Mouse (Mus musculus) intestine, postnatal 0 days (tissue): ENCODE measurements around the gene Scgb1b3. TPM values are rescaled to one million over a fixed set of nuclear protein-coding genes. Genes with fewer than 3 reads are reported as not detected.

Experiments used
- ATAC-seq: fragments of 200-750 bp; cut with Nextera tagmentation; 2 replicates; pipeline ENCODE4 v1.8.0; 2017; ENCODE audit warnings: mild to moderate bottlenecking, moderate TSS enrichment, moderate library complexity
- H3K27ac ChIP-seq: fragments of 300-500 bp; sonication (generic); 2 replicates; pipeline ENCODE4 v1.5.1; 2014; ENCODE audit warnings: mild to moderate bottlenecking, low read depth, low read length, moderate library complexity
- H3K27me3 ChIP-seq: fragments of 300-500 bp; sonication (generic); replicated peaks from 2 replicates; pipeline ENCODE4 v1.6.1; 2014; ENCODE audit warnings: low read length, mixed read lengths; ENCODE audit not compliant: control insufficient read depth, insufficient read depth
- H3K36me3 ChIP-seq: fragments of 300-500 bp; sonication (generic); 2 replicates; pipeline ENCODE4 v1.6.1; 2014; ENCODE audit warnings: mild to moderate bottlenecking, moderate library complexity; ENCODE audit not compliant: control insufficient read depth, insufficient read depth
- H3K4me1 ChIP-seq: fragments of 300-500 bp; sonication (generic); replicated peaks from 2 replicates; pipeline ENCODE4 v1.6.1; 2014; ENCODE audit warnings: antibody characterized with exemption, low read length, mixed read lengths; ENCODE audit not compliant: control insufficient read depth, insufficient read depth
- H3K4me2 ChIP-seq: fragments of 300-500 bp; sonication (generic); replicated peaks from 2 replicates; pipeline ENCODE4 v1.6.1; 2014; ENCODE audit warnings: low read depth, mild to moderate bottlenecking, moderate library complexity
- H3K4me3 ChIP-seq: fragments of 300-500 bp; sonication (generic); 2 replicates; pipeline ENCODE4 v1.5.1; 2014; ENCODE audit warnings: low read depth, low read length
- H3K9ac ChIP-seq: fragments of 300-500 bp; sonication (generic); 2 replicates; pipeline ENCODE4 v1.6.1; 2014; ENCODE audit warnings: mild to moderate bottlenecking, low read depth, low read length
- H3K9me3 ChIP-seq: fragments of 300-500 bp; sonication (generic); 2 replicates; pipeline ENCODE4 v1.6.1; 2016; ENCODE audit warnings: mixed run types; ENCODE audit not compliant: control insufficient read depth
- CTCF ChIP-seq: sonication (generic); IDR thresholded peaks from 2 replicates; pipeline ENCODE4 v1.5.1; 2016; ENCODE audit warnings: low read depth, mild to moderate bottlenecking, control low read depth, antibody characterized with exemption, moderate library complexity
- WGBS: fragments of 180-500 bp; shearing (Covaris S2); extraction: QIAGEN DNeasy Blood & Tissue Kit; methylation state at CpG from one replicate; pipeline ENCODE4 v1.1.7; 2014; 5-methylcytosine and 5-hydroxymethylcytosine counted together
- polyA plus RNA-seq: library from polyadenylated mRNA; unstranded; fragments of >200 nt; fragmentation: Nextera tagmentation; extraction: Ambion mirVana; gene quantifications from 2 replicates; pipeline ENCODE4 v1.2.1, GENCODE M21; 2015

Scgb1b3 gene
- polyA plus RNA-seq, result not detected in 2 replicates

DNA sequence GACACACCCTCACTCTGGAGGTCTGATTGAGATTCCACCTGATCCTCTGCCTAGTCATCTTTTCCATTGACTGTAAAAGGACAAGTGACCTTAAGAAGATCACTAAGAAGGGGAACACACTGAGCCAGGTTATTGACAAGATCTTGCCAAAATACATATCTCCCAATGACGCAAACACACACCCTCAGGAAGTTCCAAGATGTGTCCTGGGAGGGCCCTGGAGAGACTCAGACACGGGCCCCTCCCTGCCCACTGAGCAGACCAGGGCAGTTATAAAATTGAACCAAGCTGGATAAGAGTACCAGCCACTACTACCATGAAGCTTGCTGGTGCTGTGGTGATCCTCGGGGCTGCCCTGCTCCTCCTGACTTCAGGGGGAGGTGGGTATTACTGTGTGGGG is at the start of gene Scgb1b3:
Gene Scgb1b3 (plus strand): TSS at position 301 of the 400 bp plus-strand sequence.
- H3K27me3 ChIP-seq, result no peaks in the 10 kb centered on the region
- WGBS, result 72% methylated on average over 3 of the region's 3 CpGs
- peaks cover 7% of the 10 kb centered on the region; the same call in 1 of the 2 replicates for H3K9me3 ChIP-seq
- no peak within 1 kb of the TSS for H3K9ac ChIP-seq
- no peaks in the 10 kb centered on the region for H3K4me1 ChIP-seq
- no peak for ATAC-seq
- no peaks in the 10 kb centered on the region for H3K36me3 ChIP-seq
- TF ChIP-seq CTCF, result no peak
- H3K4me3 ChIP-seq, result no peak within 1 kb of the TSS
- H3K4me2 ChIP-seq, result no peak within 1 kb of the TSS
- H3K27ac ChIP-seq, result no peak within 1 kb of the TSS

DNA sequence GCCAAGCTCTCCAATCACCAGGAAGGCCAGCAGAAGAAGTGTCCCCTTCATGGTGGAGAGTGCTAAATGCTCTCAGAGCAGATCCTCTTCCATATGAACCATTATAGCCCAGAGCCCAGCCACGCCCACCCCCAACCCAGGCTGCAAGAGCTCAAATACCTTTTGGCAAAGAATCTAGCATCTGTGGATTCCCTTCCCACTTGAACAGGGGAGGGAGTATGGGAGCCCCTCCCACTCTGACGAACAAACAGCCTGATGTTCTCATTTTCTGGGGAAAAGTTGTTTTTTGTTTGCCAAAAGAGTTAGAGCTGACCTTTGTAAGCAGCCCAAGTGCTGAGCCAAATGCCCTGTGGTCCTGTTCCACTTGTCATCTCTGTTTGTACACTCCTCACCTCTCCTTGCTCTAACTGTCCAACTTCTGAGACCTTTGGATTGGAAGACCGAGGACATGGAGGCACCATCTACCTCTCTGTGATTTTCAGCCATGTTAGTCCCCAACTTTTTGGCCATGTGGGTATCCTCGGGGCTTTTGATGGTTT is 13.3 kb upstream of the Scgb1b3 start, which contains the start of gene Scgb2b3:
Gene Scgb2b3 (minus strand): TSS at position 51 of the 539 bp plus-strand sequence.
- H3K4me1 ChIP-seq, result no peaks in the 10 kb centered on the region
- WGBS, result 65% methylated on average over 4 of the region's 4 CpGs
- no peak for ATAC-seq
- H3K4me3 ChIP-seq, result no peak within 1 kb of the TSS
- peaks cover 3% of the 10 kb centered on the region; the same call in 1 of the 2 replicates for H3K9me3 ChIP-seq
- no peak within 1 kb of the TSS for H3K4me2 ChIP-seq
- no peaks in the 10 kb centered on the region for H3K27me3 ChIP-seq
- no peak for TF ChIP-seq CTCF
- no peak within 1 kb of the TSS for H3K27ac ChIP-seq
- H3K36me3 ChIP-seq, result no peaks in the 10 kb centered on the region
- no peak within 1 kb of the TSS for H3K9ac ChIP-seq

Other genes with a start within 250 kb of the Scgb1b3 start
- gene Scn1b, start 248.6 kb upstream of the Scgb1b3 start, polyA plus RNA-seq, result 2.7 and 3.3 TPM in 2 replicates
- 10.3 and 12.4 TPM in 2 replicates for gene Gramd1a, start 219.7 kb upstream of the Scgb1b3 start, polyA plus RNA-seq
- not detected in 2 replicates for gene Scgb2b2, start 85.1 kb upstream of the Scgb1b3 start, polyA plus RNA-seq
- not detected in 2 replicates for gene Scgb1b2, start 83.8 kb upstream of the Scgb1b3 start, polyA plus RNA-seq
- not detected in 2 replicates for gene Scgb2b3, start 13.5 kb upstream of the Scgb1b3 start, polyA plus RNA-seq